Mouse (Mus musculus): ENCODE measurements around the gene Slc25a1.

GRCm38 (mm10) chr16:17891567-17891959, 36.5 kb downstream of the Slc25a1 start, which contains the start of gene Gm20518:
- no peak for TF ChIP-seq CTCF (conservative IDR thresholded peaks at IDR 0.05; ENCODE audit: low read length)
- no peak for TF ChIP-seq NANOG (IDR thresholded peaks at IDR 0.05; ENCODE audit: borderline replicate concordance, low read length)

Measured in E14TG2a.4 (cell line).